Mouse (Mus musculus) left cerebral cortex, adult 9 months (tissue): ENCODE data around the gene Gmds.

Experiments used
- DNase-seq, 2 experiments: peaks; one replicate each; pipeline ENCODE4 v3.0.0; 2022; ENCODE audit warnings: low spot score in 2 of 2

Gmds gene

GRCm38 (mm10) chr13:31956112-31956511, 382.4 kb downstream of the Gmds start:
- DNase-seq, result no peak

- no peak for DNase-seq
These were observed 383.4 kb downstream of the Gmds start for GRCm38 (mm10) chr13:31955171-31955570.

GRCm38 (mm10) chr13:31944676-31945210, 393.8 kb downstream of the Gmds start:
- no peak for DNase-seq

GRCm38 (mm10) chr13:31943482-31944275, 394.9 kb downstream of the Gmds start:
- DNase-seq, result no peak

- no peak for DNase-seq
These were observed 409.2 kb downstream of the Gmds start for GRCm38 (mm10) chr13:31929299-31929698.

- DNase-seq, result peak; percentile 10 to 75
These were observed 411.9 kb downstream of the Gmds start for GRCm38 (mm10) chr13:31926599-31926998.

GRCm38 (mm10) chr13:31924506-31924905, 414.0 kb downstream of the Gmds start:
- no peak for DNase-seq

GRCm38 (mm10) chr13:31919716-31920115, 418.8 kb downstream of the Gmds start:
- DNase-seq, result no peak

GRCm38 (mm10) chr13:31917387-31917786, 421.2 kb downstream of the Gmds start:
- no peak for DNase-seq

GRCm38 (mm10) chr13:31915748-31916147, 422.8 kb downstream of the Gmds start:
- no peak for DNase-seq

- no peak for DNase-seq
These were observed 423.5 kb downstream of the Gmds start for GRCm38 (mm10) chr13:31914901-31915587.

GRCm38 (mm10) chr13:31911956-31912355, 426.6 kb downstream of the Gmds start:
- DNase-seq, result no peak

- DNase-seq, result no peak
These were observed 427.2 kb downstream of the Gmds start for GRCm38 (mm10) chr13:31911362-31911761.

GRCm38 (mm10) chr13:31909031-31909430, 429.5 kb downstream of the Gmds start:
- no peak for DNase-seq

- DNase-seq, result no peak
These were observed 432.0 kb downstream of the Gmds start for GRCm38 (mm10) chr13:31906514-31906913.

- DNase-seq, result peak in 1 of 2 experiments; percentile 8
These were observed 438.3 kb downstream of the Gmds start for GRCm38 (mm10) chr13:31900191-31900590.

GRCm38 (mm10) chr13:31899392-31899791, 439.1 kb downstream of the Gmds start:
- DNase-seq, result no peak

GRCm38 (mm10) chr13:31897493-31897892, 441.0 kb downstream of the Gmds start:
- DNase-seq, result no peak

- DNase-seq, result no peak
These were observed 444.0 kb downstream of the Gmds start for GRCm38 (mm10) chr13:31894511-31894910.

GRCm38 (mm10) chr13:31892913-31893514, 445.5 kb downstream of the Gmds start:
- no peak for DNase-seq

GRCm38 (mm10) chr13:31888500-31888899, 450.0 kb downstream of the Gmds start:
- DNase-seq, result no peak

GRCm38 (mm10) chr13:31885769-31886168, 452.8 kb downstream of the Gmds start:
- peak in 1 of 2 experiments; percentile 12 for DNase-seq
